Mouse (Mus musculus) small intestine, adult 2 months (tissue): Measurements from ENCODE around the gene Myod1.

Source experiments
- CTCF ChIP-seq: fragments of 200-500 bp; IDR thresholded peaks from 2 replicates; pipeline ENCODE4 v1.5.1; 2012; ENCODE audit warnings: low read depth, mild to moderate bottlenecking, control low read depth, inconsistent platforms, low read length, moderate library complexity, mixed read lengths; ENCODE audit not compliant: insufficient replicate concordance, insufficient read length; ENCODE audit errors: extremely low read depth
- POLR2A ChIP-seq: fragments of 200-500 bp; IDR thresholded peaks from 2 replicates; pipeline ENCODE4 v1.6.1; 2012; ENCODE audit warnings: low read depth, mild to moderate bottlenecking, control low read depth, inconsistent platforms, low read length, moderate library complexity

DNA sequence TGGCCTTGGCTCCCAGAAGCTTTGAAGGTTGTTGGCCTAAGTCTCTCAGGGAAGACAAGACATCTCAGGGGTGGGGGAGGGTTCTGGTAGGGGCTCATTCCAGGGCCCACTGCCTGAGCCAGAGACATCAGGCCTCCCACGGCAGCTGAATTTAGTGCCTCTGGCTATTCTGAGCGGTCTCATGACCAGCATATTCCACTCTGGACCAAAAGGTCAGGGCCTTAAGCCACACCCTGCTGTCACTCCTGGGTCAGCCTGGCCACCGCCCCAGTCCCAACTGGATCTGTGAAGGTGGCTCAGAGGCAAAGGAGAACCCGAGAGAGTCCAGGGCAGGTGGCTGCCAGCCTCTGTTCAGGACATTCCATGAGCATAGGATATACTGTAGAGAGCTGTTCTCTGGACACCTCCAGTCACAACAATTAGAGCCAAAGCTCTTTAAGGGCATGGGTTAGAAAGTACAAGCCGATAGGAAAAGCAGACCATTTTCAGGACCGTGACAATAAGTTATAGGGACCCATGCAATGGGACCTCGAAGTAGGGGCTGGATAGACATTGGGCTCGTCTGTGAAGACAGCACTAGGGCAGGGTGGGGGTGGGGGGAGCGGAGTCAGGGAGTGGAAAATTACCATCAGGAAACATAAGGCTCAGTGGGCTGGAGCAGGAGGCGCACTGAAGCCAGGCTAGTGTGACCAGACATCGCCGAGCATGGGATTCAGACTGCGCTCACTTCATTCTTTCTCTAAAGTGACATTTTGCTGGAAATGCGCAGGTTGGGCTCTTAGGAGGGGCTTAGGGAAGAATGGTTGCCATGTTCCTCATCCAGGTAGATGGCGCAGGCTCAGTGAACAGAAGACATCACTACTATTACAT, 27.6 kb downstream of the Myod1 start:
- no peak for TF ChIP-seq CTCF
- no peak for TF ChIP-seq POLR2A
